Mouse (Mus musculus) adipose tissue, adult 10 weeks (tissue): ENCODE measurements around the gene Gjb5. TPM values are rescaled to one million over a fixed set of nuclear protein-coding genes. Genes with fewer than 3 reads are reported as not detected.

Experiments used
- polyA plus RNA-seq: library from polyadenylated mRNA; stranded (reverse); fragments of 350-450 nt; fragmentation: Illumina TruSeq; extraction: RNeasy Lipid Tissue Mini Kit (QIAGEN cat#74804); gene quantifications from one replicate; pipeline ENCODE4 v1.2.3, GENCODE M21; 2014; ENCODE audit warnings: low read depth, low replicate concordance

The Gjb5 gene
- 2.1 TPM for polyA plus RNA-seq

GRCm38 (mm10) chr4:127358018-127358417, at the start of gene Gjb5:
Gene Gjb5 (minus strand): TSS chr4:127358181.

GRCm38 (mm10) chr4:127353951-127354438, 4.0 kb downstream of the Gjb5 start, which contains the start of gene Gjb4:
Gene Gjb4 (minus strand): TSS chr4:127354081.

GRCm38 (mm10) chr4:127330181-127331100, 27.5 kb downstream of the Gjb5 start, which contains the start of gene Gjb3:
Gene Gjb3 (minus strand): TSS chr4:127330844.

GRCm38 (mm10) chr4:127313861-127314260, 44.1 kb downstream of the Gjb5 start, which contains the start of gene Gja4:
Gene Gja4 (minus strand): TSS chr4:127314039.

Other genes with a start within 250 kb of the Gjb5 start
- gene Tmem35b, start 234.5 kb downstream of the Gjb5 start, polyA plus RNA-seq: 26.0 TPM
- 0.10 TPM for gene Dlgap3, start 189.0 kb downstream of the Gjb5 start, polyA plus RNA-seq
- 31.2 TPM for gene Smim12, start 114.4 kb downstream of the Gjb5 start, polyA plus RNA-seq
- 18.5 TPM for gene Gja4, start 44.1 kb downstream of the Gjb5 start, polyA plus RNA-seq
- 47.7 TPM for gene Gjb3, start 27.3 kb downstream of the Gjb5 start, polyA plus RNA-seq
- 12.9 TPM for gene Gjb4, start 4.1 kb downstream of the Gjb5 start, polyA plus RNA-seq